Mouse (Mus musculus) adrenal gland, adult 10 weeks (tissue): ENCODE results near the gene Sall4. TPM values are rescaled to one million over a fixed set of nuclear protein-coding genes. Genes with fewer than 3 reads are reported as not detected.

ENCODE experiments used
- polyA plus RNA-seq: library from polyadenylated mRNA; stranded (reverse); fragments of 350-450 nt; fragmentation: Illumina TruSeq; extraction: RNeasy Lipid Tissue Mini Kit (QIAGEN cat#74804); gene quantifications from one replicate; pipeline ENCODE4 v1.2.3, GENCODE M21; 2014; ENCODE audit warnings: low read depth, low replicate concordance

The Sall4 gene
- polyA plus RNA-seq = not detected

DNA sequence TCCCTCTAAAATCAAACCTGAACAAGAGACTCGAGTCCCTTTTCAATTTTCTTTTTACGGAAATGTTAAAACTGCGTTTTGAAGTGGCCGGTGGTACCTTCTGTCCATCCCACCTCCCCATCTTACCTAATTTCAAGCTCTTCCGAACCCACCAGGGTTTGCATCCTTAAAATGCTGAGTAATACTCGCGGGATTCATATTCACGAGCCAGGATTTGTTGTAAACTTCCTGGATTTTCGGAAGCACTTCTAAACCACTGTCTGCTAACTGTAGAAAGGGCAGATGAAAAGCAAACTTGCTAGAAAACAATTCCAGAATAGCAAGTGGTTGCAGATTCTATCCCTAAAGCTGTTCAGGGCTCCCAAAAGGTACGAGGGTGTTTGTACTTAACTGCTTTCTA lies at the start of gene Sall4:
Gene Sall4 (minus strand): TSS at position 362 of the 400 bp plus-strand sequence.

DNA sequence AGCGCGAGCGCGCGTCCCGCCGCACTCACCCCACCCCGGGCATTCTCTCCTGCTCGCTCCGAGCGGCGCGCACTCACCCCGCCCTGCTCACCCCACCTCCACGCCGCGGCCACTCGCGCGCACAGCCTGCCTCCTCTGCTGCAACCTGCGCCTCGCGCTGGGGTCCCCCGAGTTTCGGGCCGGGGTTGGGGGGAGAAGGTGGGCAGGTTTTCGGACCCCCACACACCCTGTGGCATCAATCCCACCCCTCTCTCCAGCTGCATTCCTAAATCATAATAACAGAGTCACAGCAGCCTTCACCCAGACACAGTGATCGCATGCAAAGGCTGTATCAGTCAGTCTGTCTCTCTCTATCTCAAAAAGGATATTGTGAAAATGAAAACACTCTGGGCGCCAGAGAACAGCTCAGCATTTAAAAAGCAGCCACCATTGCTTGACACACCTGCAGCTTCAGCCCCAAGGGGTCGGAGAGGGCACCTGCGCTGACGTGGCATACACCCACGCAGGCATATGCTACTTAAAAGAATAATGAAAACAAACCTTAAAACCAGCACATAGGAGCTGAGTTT lies 25.6 kb downstream of the Sall4 start, which contains the start of gene Atp9a:
Gene Atp9a (minus strand): TSS at position 351 of the 569 bp plus-strand sequence.

Other genes starting within 250 kb of the Sall4 start
- gene Nfatc2, start 166.3 kb downstream of the Sall4 start, polyA plus RNA-seq = 0.76 TPM
- 10.3 TPM for gene Atp9a, start 25.5 kb downstream of the Sall4 start, polyA plus RNA-seq
- gene Zfp64, start 187.6 kb upstream of the Sall4 start, polyA plus RNA-seq = 1.0 TPM